ENCODE assay signal across 8 mouse cellular contexts in the genomic region with DNA sequence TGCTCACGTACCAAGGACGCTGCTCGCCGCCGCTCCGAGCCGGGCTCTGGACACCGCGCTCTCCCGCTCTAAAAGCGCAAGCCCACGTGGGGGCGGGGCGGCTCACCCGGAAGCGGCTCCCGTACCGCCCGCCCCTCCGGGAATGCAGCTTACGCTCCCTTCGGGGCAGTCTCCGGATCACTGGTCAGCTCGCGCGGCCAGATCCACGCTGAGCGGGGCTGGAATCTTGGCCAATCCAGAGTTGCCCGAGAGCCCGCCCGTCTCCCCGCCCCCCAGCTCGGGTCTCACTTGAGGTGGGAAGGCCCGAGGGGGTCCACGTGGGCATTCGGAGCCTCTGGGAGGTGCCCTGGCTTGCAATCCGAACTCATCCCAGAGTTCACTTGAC. TPM values are rescaled to one million over a fixed set of nuclear protein-coding genes. Genes with fewer than 3 reads are reported as not detected.
DNase-seq lines count a peak whose midpoint lies in the region; ATAC-seq lines count a peak whose summit lies in the region.

A gene (minus strand): TSS at position 70 of the 385 bp plus-strand sequence.

- no peaks in the 10 kb centered on the region for H3K27me3 ChIP-seq in intestine, embryonic 15.5 days (replicated peaks)
- H3K27me3 ChIP-seq in midbrain, embryonic 11.5 days (ENCODE audit: control insufficient read depth, insufficient read depth, low read length): no peaks in the 10 kb centered on the region

- intact Hi-C loops in gastrocnemius, postnatal 36 days (cut with DNase I): no loop called here
- intact Hi-C loops in left cerebral cortex, postnatal 4 days (cut with DNase I): no loop called here

- WGBS in intestine, embryonic 15.5 days: under 1% methylated on average over 37 of the region's 37 CpGs
- WGBS in midbrain, embryonic 11.5 days: under 1% methylated on average over 37 of the region's 37 CpGs

- peak within 1 kb of the TSS; percentile 57 for H3K4me2 ChIP-seq in intestine, embryonic 15.5 days (replicated peaks)
- peak within 1 kb of the TSS; percentile 70 for H3K4me2 ChIP-seq in midbrain, embryonic 11.5 days

- H3K36me3 ChIP-seq in intestine, embryonic 15.5 days: no peaks in the 10 kb centered on the region
- H3K36me3 ChIP-seq in midbrain, embryonic 11.5 days (ENCODE audit: control insufficient read depth, insufficient read depth, low read length): no peaks in the 10 kb centered on the region

- H3K27ac ChIP-seq in intestine, embryonic 15.5 days: peak within 1 kb of the TSS; percentile 90
- H3K27ac ChIP-seq in midbrain, embryonic 11.5 days (ENCODE audit: low read depth, low read length): peak within 1 kb of the TSS; percentile 67

- peak within 1 kb of the TSS; percentile 73 for H3K9ac ChIP-seq in intestine, embryonic 15.5 days
- H3K9ac ChIP-seq in midbrain, embryonic 11.5 days (ENCODE audit: low read length): peak within 1 kb of the TSS; percentile 79

- H3K4me3 ChIP-seq in intestine, embryonic 15.5 days (replicated peaks): peak within 1 kb of the TSS; percentile 70
- H3K4me3 ChIP-seq in midbrain, embryonic 11.5 days (ENCODE audit: low read depth, low read length): peak within 1 kb of the TSS; percentile 65

- H3K9me3 ChIP-seq in intestine, embryonic 15.5 days: no peaks in the 10 kb centered on the region
- H3K9me3 ChIP-seq in midbrain, embryonic 11.5 days (ENCODE audit: control insufficient read depth, low read length): no peaks in the 10 kb centered on the region

- peak; percentile 95 for DNase-seq in adrenal gland, postnatal 10 days
- peak; percentile 87 for DNase-seq in embryo, embryonic 11.5 days (ENCODE audit: low read depth, low spot score)
- DNase-seq in gastrocnemius, postnatal 36 days: peak; percentile 80 to 84
- DNase-seq in left cerebral cortex, postnatal 4 days: peak; percentile 78
- DNase-seq in midbrain, embryonic 11.5 days (ENCODE audit: low spot score, missing footprints): no peak
- DNase-seq in right cerebral cortex, postnatal 4 days: peak; percentile 83
- DNase-seq in yolk sac, embryonic 10.5 days (ENCODE audit: low spot score): peak; percentile 94

- peaks cover 43% of the 10 kb centered on the region for H3K4me1 ChIP-seq in intestine, embryonic 15.5 days (replicated peaks)
- H3K4me1 ChIP-seq in midbrain, embryonic 11.5 days (ENCODE audit: control insufficient read depth, insufficient read depth, low read length): peaks cover 23% of the 10 kb centered on the region

- peak; percentile 86 for ATAC-seq in intestine, embryonic 15.5 days
- peak; percentile 90 for ATAC-seq in midbrain, embryonic 11.5 days (ENCODE audit: low FRiP score)

RNA-seq across cellular contexts. Expression of the gene that starts here (rescaled TPM):
- total RNA-seq in adrenal gland, postnatal 10 days (2021): 100 to 1,000 TPM; 110 to 122 TPM
- 10 to 100 TPM; 24.5 to 26.3 TPM for total RNA-seq in gastrocnemius, postnatal 36 days (2021)
- polyA plus RNA-seq in intestine, embryonic 15.5 days (2015; fragmentation: Nextera tagmentation; extraction: Ambion mirVana): 156 and 161 TPM in 2 replicates
- 10 to 100 TPM; 35.3 to 36.8 TPM for total RNA-seq in left cerebral cortex, postnatal 4 days (2021)
- polyA plus RNA-seq in midbrain, embryonic 11.5 days (2014; fragmentation: Nextera tagmentation; extraction: Ambion mirVana): 86.8 and 90.8 TPM in 2 replicates
